Mouse (Mus musculus): ENCODE results near the gene Nipbl. TPM values are rescaled to one million over a fixed set of nuclear protein-coding genes. Genes with fewer than 3 reads are reported as not detected.
A peak's percentile ranks its signal among the peaks of the same experiment; 100 is the strongest.
"Not testable (repeated sequence)": the region's sequence is repeated elsewhere in the genome, so short reads cannot be mapped to it uniquely, and the experiment has no call there.

Nipbl gene
- polyA plus RNA-seq, 1 experiment from 2014 or later = 15.3 TPM

GRCm38 (mm10) chr15:8291251-8291650, 153.0 kb downstream of the Nipbl start:
- H3K4me3 ChIP-seq (ENCODE audit: low read depth, low read length) = no peak overlapping the region
- no peaks in the 10 kb centered on the region for H3K9me3 ChIP-seq (replicated peaks; ENCODE audit: control insufficient read depth, low read length)
- no peak overlapping the region for H3K9ac ChIP-seq (ENCODE audit: low read length)
- no peak overlapping the region for H3K27ac ChIP-seq (ENCODE audit: low read depth, low read length)
- H3K36me3 ChIP-seq (ENCODE audit: control insufficient read depth, insufficient read depth, low read length) = peaks cover 59% of the 10 kb centered on the region
- DNase-seq (ENCODE audit: low spot score) (peak; percentile 2), ATAC-seq (peak; percentile 37; the same call in 1 of the 2 replicates)
- WGBS = 76% methylated on average over 14 of the region's 14 CpGs
- no peaks in the 10 kb centered on the region for H3K4me1 ChIP-seq (ENCODE audit: control insufficient read depth, insufficient read depth, low read length)
- H3K27me3 ChIP-seq (replicated peaks; ENCODE audit: control insufficient read depth, insufficient read depth, low read length) = no peaks in the 10 kb centered on the region
- H3K4me2 ChIP-seq (ENCODE audit: low read length) = no peak overlapping the region

GRCm38 (mm10) chr15:8282155-8282554, 162.1 kb downstream of the Nipbl start:
- WGBS = 92% methylated on average over 2 of the region's 2 CpGs
- Histone ChIP-seq H3K9me3 (replicated peaks; ENCODE audit: control insufficient read depth, low read length) (no peaks in the 10 kb centered on the region), H3K4me3 (ENCODE audit: low read depth, low read length) (no peak overlapping the region), H3K4me2 (ENCODE audit: low read length) (no peak overlapping the region), H3K27ac (ENCODE audit: low read depth, low read length) (no peak overlapping the region), H3K4me1 (ENCODE audit: control insufficient read depth, insufficient read depth, low read length) (no peaks in the 10 kb centered on the region), H3K27me3 (replicated peaks; ENCODE audit: control insufficient read depth, insufficient read depth, low read length) (no peaks in the 10 kb centered on the region), H3K36me3 (ENCODE audit: control insufficient read depth, insufficient read depth, low read length) (no peaks in the 10 kb centered on the region), H3K9ac (ENCODE audit: low read length) (no peak overlapping the region)
- ATAC-seq (no peak), DNase-seq (ENCODE audit: low spot score) (no peak)

- Histone ChIP-seq H3K4me1 (ENCODE audit: control insufficient read depth, insufficient read depth, low read length) (no peaks in the 10 kb centered on the region), H3K27ac (ENCODE audit: low read depth, low read length) (no peak overlapping the region), H3K9me3 (replicated peaks; ENCODE audit: control insufficient read depth, low read length) (no peaks in the 10 kb centered on the region), H3K4me3 (ENCODE audit: low read depth, low read length) (no peak overlapping the region), H3K9ac (ENCODE audit: low read length) (no peak overlapping the region), H3K27me3 (replicated peaks; ENCODE audit: control insufficient read depth, insufficient read depth, low read length) (no peaks in the 10 kb centered on the region), H3K4me2 (ENCODE audit: low read length) (no peak overlapping the region), H3K36me3 (ENCODE audit: control insufficient read depth, insufficient read depth, low read length) (no peaks in the 10 kb centered on the region)
- DNase-seq (ENCODE audit: low spot score) = peak; percentile 30
- peak; percentile 20; the same call in 1 of the 2 replicates for ATAC-seq
- WGBS = 79% methylated on average over 7 of the region's 7 CpGs
Measured at GRCm38 (mm10) chr15:8281701-8282100, 162.6 kb downstream of the Nipbl start.

- ATAC-seq (peak; percentile 50; the same call in 1 of the 2 replicates), DNase-seq (ENCODE audit: low spot score) (peak; percentile 5)
- H3K9ac ChIP-seq (ENCODE audit: low read length) = no peak overlapping the region
- no peaks in the 10 kb centered on the region for H3K36me3 ChIP-seq (ENCODE audit: control insufficient read depth, insufficient read depth, low read length)
- H3K4me1 ChIP-seq (ENCODE audit: control insufficient read depth, insufficient read depth, low read length) = no peaks in the 10 kb centered on the region
- no peaks in the 10 kb centered on the region for H3K9me3 ChIP-seq (replicated peaks; ENCODE audit: control insufficient read depth, low read length)
- peak overlapping the region; percentile 41 for H3K4me2 ChIP-seq (ENCODE audit: low read length)
- H3K27ac ChIP-seq (ENCODE audit: low read depth, low read length) = no peak overlapping the region
- H3K4me3 ChIP-seq (ENCODE audit: low read depth, low read length) = no peak overlapping the region; the same call in 1 of the 2 replicates
- no peaks in the 10 kb centered on the region for H3K27me3 ChIP-seq (replicated peaks; ENCODE audit: control insufficient read depth, insufficient read depth, low read length)
- WGBS = 75% methylated on average over 20 of the region's 20 CpGs
Measured at GRCm38 (mm10) chr15:8279929-8280610, 164.2 kb downstream of the Nipbl start.

GRCm38 (mm10) chr15:8279320-8279779, 164.9 kb downstream of the Nipbl start:
- Histone ChIP-seq H3K9me3 (replicated peaks; ENCODE audit: control insufficient read depth, low read length) (no peaks in the 10 kb centered on the region), H3K27me3 (replicated peaks; ENCODE audit: control insufficient read depth, insufficient read depth, low read length) (no peaks in the 10 kb centered on the region), H3K4me3 (ENCODE audit: low read depth, low read length) (peak overlapping the region; percentile 17; the same call in 1 of the 2 replicates), H3K9ac (ENCODE audit: low read length) (peak overlapping the region; percentile 29; the same call in 1 of the 2 replicates), H3K4me1 (ENCODE audit: control insufficient read depth, insufficient read depth, low read length) (no peaks in the 10 kb centered on the region), H3K4me2 (ENCODE audit: low read length) (peak overlapping the region; percentile 41), H3K36me3 (ENCODE audit: control insufficient read depth, insufficient read depth, low read length) (no peaks in the 10 kb centered on the region), H3K27ac (ENCODE audit: low read depth, low read length) (no peak overlapping the region)
- 57% methylated on average over 17 of the region's 17 CpGs for WGBS
- ATAC-seq (no peak), DNase-seq (ENCODE audit: low spot score) (peak; percentile 3)

- not testable (repeated sequence) for H3K9ac ChIP-seq (ENCODE audit: low read length); H3K4me1 ChIP-seq (ENCODE audit: control insufficient read depth, insufficient read depth, low read length); H3K36me3 ChIP-seq (ENCODE audit: control insufficient read depth, insufficient read depth, low read length); H3K4me3 ChIP-seq (ENCODE audit: low read depth, low read length); H3K27me3 ChIP-seq (replicated peaks; ENCODE audit: control insufficient read depth, insufficient read depth, low read length); H3K9me3 ChIP-seq (replicated peaks; ENCODE audit: control insufficient read depth, low read length); H3K27ac ChIP-seq (ENCODE audit: low read depth, low read length); H3K4me2 ChIP-seq (ENCODE audit: low read length); DNase-seq (ENCODE audit: low spot score); ATAC-seq
- WGBS = 85% methylated on average over 4 of the region's 4 CpGs
Measured at GRCm38 (mm10) chr15:8277916-8278315, 166.3 kb downstream of the Nipbl start.

- H3K36me3 ChIP-seq (ENCODE audit: control insufficient read depth, insufficient read depth, low read length) = peaks cover 52% of the 10 kb centered on the region
- no peaks in the 10 kb centered on the region for H3K27me3 ChIP-seq (replicated peaks; ENCODE audit: control insufficient read depth, insufficient read depth, low read length)
- no peak overlapping the region for H3K9ac ChIP-seq (ENCODE audit: low read length)
- no peak for ATAC-seq
- no peaks in the 10 kb centered on the region for H3K9me3 ChIP-seq (replicated peaks; ENCODE audit: control insufficient read depth, low read length)
- no peak overlapping the region for H3K27ac ChIP-seq (ENCODE audit: low read depth, low read length)
- no peak overlapping the region for H3K4me3 ChIP-seq (ENCODE audit: low read depth, low read length)
- no peaks in the 10 kb centered on the region for H3K4me1 ChIP-seq (ENCODE audit: control insufficient read depth, insufficient read depth, low read length)
- no peak overlapping the region for H3K4me2 ChIP-seq (ENCODE audit: low read length)
- DNase-seq (ENCODE audit: low spot score) = no peak
- WGBS = 90% methylated on average over 8 of the region's 8 CpGs
Measured at GRCm38 (mm10) chr15:8271952-8272351, 172.3 kb downstream of the Nipbl start.

GRCm38 (mm10) chr15:8268231-8268630, 176.0 kb downstream of the Nipbl start:
- no peaks in the 10 kb centered on the region for H3K27me3 ChIP-seq (replicated peaks; ENCODE audit: control insufficient read depth, insufficient read depth, low read length)
- H3K36me3 ChIP-seq (ENCODE audit: control insufficient read depth, insufficient read depth, low read length) = peaks cover 83% of the 10 kb centered on the region
- no peak for ATAC-seq
- 92% methylated on average over 8 of the region's 8 CpGs for WGBS
- DNase-seq (ENCODE audit: low spot score) = no peak
- H3K4me3 ChIP-seq (ENCODE audit: low read depth, low read length) = no peak overlapping the region
- H3K9ac ChIP-seq (ENCODE audit: low read length) = no peak overlapping the region
- no peak overlapping the region for H3K4me2 ChIP-seq (ENCODE audit: low read length)
- no peaks in the 10 kb centered on the region for H3K9me3 ChIP-seq (replicated peaks; ENCODE audit: control insufficient read depth, low read length)
- no peaks in the 10 kb centered on the region for H3K4me1 ChIP-seq (ENCODE audit: control insufficient read depth, insufficient read depth, low read length)
- no peak overlapping the region for H3K27ac ChIP-seq (ENCODE audit: low read depth, low read length)

- Histone ChIP-seq H3K4me2 (ENCODE audit: low read length) (no peak overlapping the region), H3K9ac (ENCODE audit: low read length) (no peak overlapping the region), H3K4me1 (ENCODE audit: control insufficient read depth, insufficient read depth, low read length) (no peaks in the 10 kb centered on the region), H3K27ac (ENCODE audit: low read depth, low read length) (no peak overlapping the region), H3K9me3 (replicated peaks; ENCODE audit: control insufficient read depth, low read length) (no peaks in the 10 kb centered on the region), H3K27me3 (replicated peaks; ENCODE audit: control insufficient read depth, insufficient read depth, low read length) (no peaks in the 10 kb centered on the region), H3K4me3 (ENCODE audit: low read depth, low read length) (no peak overlapping the region), H3K36me3 (ENCODE audit: control insufficient read depth, insufficient read depth, low read length) (peaks cover 87% of the 10 kb centered on the region)
- ATAC-seq = no peak
- no peak for DNase-seq (ENCODE audit: low spot score)
- WGBS = 97% methylated on average over 3 of the region's 3 CpGs
Measured at GRCm38 (mm10) chr15:8267211-8267610, 177.1 kb downstream of the Nipbl start.

All from forebrain, embryonic 14.5 days (tissue).